Mouse (Mus musculus) left cerebral cortex, postnatal 10 days (tissue): Measurements from ENCODE around the gene Trnt1. TPM values are rescaled to one million over a fixed set of nuclear protein-coding genes. Genes with fewer than 3 reads are reported as not detected.

Experiments used
- total RNA-seq, 2 experiments: library from RNA; stranded (reverse); gene quantifications; 2 replicates each; pipeline ENCODE4 v1.2.3; 2021

The Trnt1 gene
- total RNA-seq, 2 experiments from 2014 or later = 57.8 to 64.2 TPM

Other genes with a start within 250 kb of the Trnt1 start
- gene Il5ra, start 20.1 kb upstream of the Trnt1 start, total RNA-seq = not detected
- 10 to 100 TPM; 73.9 to 81.1 TPM for gene Crbn, start 31.0 kb downstream of the Trnt1 start, total RNA-seq